Mouse (Mus musculus) small intestine, adult 2 months (tissue): ENCODE data around the gene Dgkq.
A peak's percentile ranks its signal among the peaks of the same experiment; 100 is the strongest.

ENCODE experiments used
- CTCF ChIP-seq: fragments of 200-500 bp; IDR thresholded peaks from 2 replicates; pipeline ENCODE4 v1.5.1; 2012; ENCODE audit warnings: low read depth, mild to moderate bottlenecking, control low read depth, inconsistent platforms, low read length, moderate library complexity, mixed read lengths; ENCODE audit not compliant: insufficient replicate concordance, insufficient read length; ENCODE audit errors: extremely low read depth
- POLR2A ChIP-seq: fragments of 200-500 bp; IDR thresholded peaks from 2 replicates; pipeline ENCODE4 v1.6.1; 2012; ENCODE audit warnings: low read depth, mild to moderate bottlenecking, control low read depth, inconsistent platforms, low read length, moderate library complexity

DNA sequence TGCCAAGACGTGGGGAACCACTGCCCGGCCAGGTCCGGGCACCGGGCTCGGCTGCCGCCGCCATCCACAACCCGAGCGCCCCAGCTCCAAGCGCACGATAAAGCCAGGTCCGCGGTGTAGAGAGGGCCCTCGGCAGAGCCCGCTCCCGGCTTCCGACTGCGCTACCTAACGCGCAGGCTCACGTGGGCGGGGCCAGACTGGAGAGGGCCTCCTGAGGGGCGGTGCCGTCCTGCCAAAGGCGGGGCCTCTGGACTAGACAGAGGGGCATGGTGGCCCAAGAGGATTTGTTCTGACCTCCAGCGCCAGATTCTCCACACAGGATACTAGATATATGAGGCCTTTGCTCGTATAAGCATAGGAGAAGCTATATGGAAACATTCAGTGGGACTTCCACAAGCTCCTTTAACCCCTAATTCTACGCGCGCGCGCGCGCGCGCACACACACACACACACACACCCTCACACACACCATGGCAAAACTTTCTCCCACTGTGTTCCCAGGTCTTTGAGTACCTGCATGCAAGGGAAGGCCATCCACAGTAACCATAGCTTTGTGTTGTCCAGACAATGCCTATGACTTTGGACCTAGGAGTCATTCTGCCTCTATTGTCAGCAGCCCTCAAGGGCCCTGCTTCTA is 8.7 kb downstream of the Dgkq start:
- TF ChIP-seq POLR2A = peak; percentile 87
- no peak for TF ChIP-seq CTCF
